Mouse (Mus musculus): ENCODE measurements around the gene Arap1.

Gene Arap1

DNA sequence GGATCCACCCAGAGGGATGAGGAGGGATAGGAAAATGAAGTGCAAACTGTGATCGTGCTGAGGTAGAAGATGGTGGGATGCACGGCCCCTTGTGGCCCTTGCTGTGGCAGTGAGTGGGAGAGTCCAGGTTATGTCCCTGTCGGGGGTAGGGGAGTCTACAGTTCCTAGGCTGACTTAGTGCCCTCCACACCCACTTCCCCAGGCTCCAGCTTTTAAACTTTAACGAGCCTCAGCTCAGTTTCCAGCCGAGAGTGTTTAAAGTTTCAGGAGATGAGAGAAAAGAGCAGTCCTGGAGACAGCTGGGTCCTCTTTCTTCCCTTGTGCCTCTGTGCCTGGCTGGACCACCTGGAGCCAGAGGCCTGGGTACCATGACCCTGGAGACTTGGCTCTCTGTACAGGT lies 20.6 kb upstream of the Arap1 start:
- no peak for DNase-seq (ENCODE audit: low spot score)

DNA sequence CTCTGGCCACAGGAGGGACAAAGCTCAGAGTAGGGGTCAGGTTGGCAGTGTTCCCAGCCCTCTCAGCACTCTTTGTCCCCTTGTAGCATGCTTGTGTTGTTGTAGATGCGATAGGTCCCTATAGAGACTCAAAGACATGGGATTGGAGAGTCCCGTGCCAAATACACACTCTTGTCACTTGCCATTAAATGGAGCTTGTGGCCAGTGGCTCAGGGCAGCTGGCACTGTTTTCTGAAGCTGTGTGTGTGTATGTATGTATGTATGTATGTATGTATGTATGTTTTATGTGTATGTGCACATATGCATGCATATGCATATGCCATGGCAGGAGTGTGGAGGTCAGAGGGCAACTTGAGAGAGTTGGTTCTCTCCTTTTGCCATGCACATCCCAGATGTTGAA lies 20.1 kb upstream of the Arap1 start:
- no peak for DNase-seq (ENCODE audit: low spot score)

DNA sequence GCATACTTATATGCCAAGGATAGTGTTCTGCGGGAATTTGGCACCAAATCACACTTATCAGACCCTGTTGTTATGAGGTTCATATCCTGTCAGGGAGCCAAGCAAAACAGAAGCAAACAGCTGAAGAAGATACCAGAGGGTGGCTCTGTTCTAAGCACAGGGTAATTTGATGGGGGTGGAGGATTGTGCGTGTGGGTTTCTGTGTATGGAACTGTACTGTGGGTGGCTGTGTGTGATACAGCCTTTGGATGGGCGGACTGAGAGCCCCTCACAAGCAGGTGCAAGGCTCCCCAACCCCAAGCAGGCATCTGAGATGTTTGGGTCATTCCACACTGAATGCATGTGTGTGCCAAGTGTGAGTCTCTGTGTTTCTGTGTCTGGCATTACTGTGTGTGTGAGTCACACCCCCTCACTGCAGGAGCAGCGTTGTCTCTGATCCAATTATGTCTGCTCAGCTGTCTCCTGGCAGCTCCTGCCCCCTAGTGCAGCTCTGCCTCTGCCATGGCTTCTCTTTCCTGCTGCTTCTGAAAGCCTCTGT lies 19.2 kb upstream of the Arap1 start:
- DNase-seq (ENCODE audit: low spot score), result peak; percentile 86

DNA sequence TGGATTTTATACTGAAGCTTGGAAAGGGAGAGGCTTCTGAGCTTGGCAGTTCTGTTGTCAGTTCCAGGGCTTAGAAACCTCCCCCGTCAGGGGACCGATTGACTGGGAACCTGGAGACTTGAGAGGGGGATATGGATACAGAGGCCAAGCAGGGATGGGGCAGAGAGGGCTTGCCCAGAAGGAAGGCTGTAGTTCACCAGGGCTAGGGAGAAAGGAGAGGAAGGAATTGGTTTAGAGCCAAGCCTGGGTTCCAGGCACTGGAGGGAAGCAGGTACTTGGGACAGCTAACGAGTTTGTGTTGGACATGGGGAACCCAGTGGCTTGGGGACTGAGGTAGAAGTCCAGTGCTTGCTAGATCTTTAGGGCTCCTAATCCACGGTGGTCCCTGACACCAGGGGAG lies 18.3 kb upstream of the Arap1 start:
- DNase-seq (ENCODE audit: low spot score), result peak; percentile 40

DNA sequence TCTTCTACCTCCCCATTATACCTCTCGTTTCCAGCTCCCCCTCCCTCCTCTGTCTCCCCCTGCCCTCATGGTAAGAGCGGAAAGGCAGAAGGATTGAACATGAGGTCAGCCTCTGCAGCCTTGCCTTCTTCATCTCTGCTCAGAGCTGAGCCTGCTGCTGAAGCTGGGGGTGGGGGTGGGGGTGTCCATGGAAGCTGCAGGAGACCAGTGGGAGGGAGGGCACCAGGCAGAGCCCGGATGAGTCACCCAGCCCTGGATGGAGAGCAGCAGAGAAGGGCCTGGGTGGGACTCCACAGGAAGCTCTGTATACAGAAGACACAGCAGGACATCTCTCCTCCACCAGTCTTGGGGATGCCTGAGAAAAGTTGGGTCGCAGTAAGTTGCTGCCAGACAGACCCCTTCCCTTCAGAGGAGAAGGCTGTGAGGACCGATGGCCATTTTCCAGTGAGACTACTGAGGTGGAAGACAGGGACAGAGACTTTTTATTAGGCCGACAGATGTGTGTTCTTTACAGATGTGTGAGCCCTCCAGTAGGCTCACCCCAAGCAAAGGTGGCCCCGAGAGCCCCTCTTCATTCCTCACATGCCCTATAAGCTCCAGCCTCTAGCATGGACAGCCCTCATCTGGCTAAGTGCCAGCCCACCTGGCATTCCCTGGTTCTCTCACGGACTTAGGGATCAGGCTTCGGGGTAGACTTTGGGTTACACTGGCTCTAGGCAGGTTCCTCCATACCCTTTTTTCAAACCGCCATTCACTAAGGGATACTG lies 17.6 kb upstream of the Arap1 start:
- DNase-seq (ENCODE audit: low spot score), result peak; percentile 67

DNA sequence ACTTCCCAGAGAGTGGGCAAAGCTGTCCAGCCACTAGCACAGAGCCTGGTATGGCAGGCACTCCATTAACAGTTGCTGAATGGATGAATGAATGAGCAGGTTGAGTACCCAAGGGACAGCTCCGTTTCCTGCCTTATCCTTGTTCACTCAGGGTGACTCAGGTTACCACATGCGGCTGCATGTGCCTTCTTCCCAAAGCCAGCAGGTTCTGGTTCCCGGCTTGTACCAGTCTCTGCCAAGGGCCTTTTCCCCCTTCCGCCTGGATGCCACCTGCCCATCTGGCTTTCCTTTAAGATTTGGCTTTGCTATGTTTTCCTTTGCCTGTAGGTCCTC lies 17.1 kb upstream of the Arap1 start:
- peak; percentile 40 for DNase-seq (ENCODE audit: low spot score)

DNA sequence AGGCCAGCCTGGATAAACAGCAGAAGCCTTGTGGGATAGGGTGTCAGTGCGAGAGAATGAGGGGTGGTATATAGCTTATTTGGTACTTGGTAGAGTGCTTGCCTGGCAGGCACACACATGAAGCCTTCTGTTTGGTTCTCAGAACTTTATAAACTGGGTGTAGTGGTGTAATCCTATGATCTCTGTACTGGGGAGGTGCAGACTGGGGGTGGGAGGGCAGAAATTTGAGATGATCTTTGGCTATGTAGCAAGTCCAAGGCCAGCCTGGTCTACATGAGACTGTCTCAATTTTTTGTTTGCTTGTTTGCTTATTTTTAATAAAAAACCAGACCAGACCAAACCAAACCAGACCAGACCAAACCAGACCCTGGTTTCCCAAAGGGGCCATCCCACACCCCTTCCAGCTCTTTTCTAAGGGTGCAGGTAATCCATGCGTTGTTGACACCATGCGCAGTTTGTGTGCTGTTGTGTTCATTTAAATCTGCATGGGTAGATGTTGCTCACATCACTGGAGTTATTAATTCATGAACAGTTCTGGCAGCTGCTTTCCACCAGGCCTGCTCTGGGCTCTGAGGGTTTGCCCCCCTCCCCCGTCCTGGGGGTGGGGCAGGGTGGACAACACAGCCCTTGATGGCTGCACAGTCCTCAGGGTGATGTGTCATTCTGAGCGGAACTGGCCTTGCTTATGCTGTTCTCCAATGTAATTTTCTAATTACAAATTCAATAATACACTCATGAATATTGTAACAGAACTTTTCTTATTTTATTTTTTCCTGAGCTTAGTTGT lies 15.6 kb upstream of the Arap1 start:
- peak; percentile 39 for DNase-seq (ENCODE audit: low spot score)

- no peak for DNase-seq (ENCODE audit: low spot score)
These were observed 12.6 kb upstream of the Arap1 start for GRCm38 (mm10) chr7:101335228-101335627.

- no peak for DNase-seq (ENCODE audit: low spot score)
These were observed 11.2 kb upstream of the Arap1 start for GRCm38 (mm10) chr7:101336686-101337085.

GRCm38 (mm10) chr7:101337401-101337800 lies 10.5 kb upstream of the Arap1 start:
- DNase-seq (ENCODE audit: low spot score), result no peak

DNA sequence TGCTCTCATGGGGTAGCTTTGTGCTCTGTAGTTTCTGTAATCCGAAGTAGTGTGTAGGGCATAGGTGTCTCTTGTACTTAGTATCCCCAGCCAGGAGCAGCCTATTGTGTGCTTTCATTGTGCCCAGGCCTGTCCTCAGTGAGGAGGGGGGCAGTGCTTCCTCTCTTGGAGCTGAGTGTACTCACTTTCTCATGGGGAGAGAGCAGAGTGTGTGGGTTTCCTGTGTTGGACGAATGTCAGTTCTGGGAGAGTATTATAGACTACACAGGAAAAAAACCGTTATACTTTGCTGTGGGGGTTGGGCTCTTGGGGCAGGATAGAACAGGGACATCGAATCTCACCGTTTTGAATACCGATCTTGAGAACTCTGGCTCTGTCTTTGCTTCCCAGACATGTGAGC lies 6.5 kb upstream of the Arap1 start:
- DNase-seq (ENCODE audit: low spot score), result no peak

GRCm38 (mm10) chr7:101343135-101343534 lies 4.7 kb upstream of the Arap1 start:
- DNase-seq (ENCODE audit: low spot score), result no peak

DNA sequence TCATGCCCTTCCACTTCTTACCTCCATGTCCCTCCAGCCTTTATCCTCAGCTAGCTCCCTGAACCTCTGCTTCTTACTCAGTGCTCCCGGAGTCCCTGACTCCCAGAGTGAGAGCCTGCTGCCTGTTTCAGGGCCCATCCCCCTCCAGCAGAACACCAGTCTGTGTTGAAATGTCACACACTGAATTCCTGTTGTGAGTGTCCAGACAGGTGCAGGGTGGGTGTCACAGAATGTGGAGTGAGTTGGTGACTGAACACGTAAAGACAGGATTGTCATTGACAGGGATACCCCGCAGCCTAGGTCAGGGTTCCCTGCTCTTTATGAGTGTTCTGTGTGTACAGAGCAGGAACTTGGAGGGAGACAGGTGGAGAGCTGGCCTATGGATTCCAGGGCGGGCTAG lies 3.0 kb upstream of the Arap1 start:
- DNase-seq (ENCODE audit: low spot score), result no peak

DNA sequence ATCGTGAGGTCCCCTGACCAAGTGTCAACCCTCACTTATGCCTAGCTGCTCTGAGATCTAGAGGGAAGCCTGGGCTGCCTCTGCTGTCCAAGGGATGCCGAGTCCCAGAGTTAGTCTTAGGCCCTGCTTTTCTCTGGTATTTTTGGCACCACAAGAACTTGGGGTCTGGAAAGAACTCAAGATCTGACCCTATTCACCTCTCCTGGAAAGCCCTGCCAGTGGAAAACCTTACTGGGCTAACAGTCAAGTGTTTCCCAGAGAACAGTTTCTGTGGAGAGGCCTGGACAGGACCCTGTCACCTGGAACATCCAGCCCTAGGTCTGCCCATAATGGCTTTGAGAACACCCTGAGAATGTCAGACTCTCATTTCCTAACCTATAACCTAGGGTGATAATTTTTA lies 876 bp upstream of the Arap1 start:
- DNase-seq (ENCODE audit: low spot score), result no peak

GRCm38 (mm10) chr7:101348312-101348711 lies 445 bp downstream of the Arap1 start:
- DNase-seq (ENCODE audit: low spot score), result no peak

DNA sequence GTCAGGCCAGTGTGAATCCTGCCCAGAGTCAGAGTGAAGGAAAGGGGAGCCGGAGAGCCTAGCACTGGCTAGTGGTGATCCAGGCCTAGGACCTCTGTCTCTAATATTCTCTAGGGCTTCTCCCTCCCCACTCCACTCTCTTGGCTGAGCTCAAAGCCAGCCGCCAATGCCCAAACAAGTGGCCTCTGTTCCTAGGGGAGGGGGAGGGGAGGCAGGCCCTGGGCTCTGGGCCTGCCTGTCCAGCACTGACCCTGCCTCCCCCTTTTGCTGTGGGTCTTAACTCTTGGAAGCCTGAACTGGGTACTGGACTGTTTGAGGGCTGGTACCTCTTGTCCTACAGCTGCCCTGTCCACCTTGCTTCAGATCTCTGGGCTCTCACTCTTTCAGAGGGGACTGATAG lies 2.0 kb downstream of the Arap1 start:
- peak; percentile 36 for DNase-seq (ENCODE audit: low spot score)

DNA sequence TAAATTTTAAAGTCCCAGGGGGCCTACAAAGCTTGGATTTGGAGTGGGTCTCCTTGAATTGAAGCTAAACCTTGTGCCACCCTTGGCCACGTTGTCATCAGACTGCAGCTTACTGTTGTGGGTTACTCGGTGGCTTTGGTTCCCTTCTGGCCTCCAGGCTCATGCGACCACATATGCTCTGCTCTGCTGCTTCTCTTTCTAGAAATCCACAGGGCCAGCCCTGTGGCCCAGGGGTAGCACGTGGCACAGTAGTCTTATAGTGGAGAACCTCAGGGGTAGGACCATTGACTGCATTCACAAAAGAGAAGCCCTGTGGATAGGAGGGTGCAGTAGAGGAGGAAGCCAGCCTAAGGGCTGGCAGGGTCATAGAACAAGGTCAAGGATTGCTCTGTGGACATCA lies 4.5 kb downstream of the Arap1 start:
- DNase-seq (ENCODE audit: low spot score), result no peak

GRCm38 (mm10) chr7:101354423-101354822 lies 6.6 kb downstream of the Arap1 start:
- DNase-seq (ENCODE audit: low spot score), result no peak

DNA sequence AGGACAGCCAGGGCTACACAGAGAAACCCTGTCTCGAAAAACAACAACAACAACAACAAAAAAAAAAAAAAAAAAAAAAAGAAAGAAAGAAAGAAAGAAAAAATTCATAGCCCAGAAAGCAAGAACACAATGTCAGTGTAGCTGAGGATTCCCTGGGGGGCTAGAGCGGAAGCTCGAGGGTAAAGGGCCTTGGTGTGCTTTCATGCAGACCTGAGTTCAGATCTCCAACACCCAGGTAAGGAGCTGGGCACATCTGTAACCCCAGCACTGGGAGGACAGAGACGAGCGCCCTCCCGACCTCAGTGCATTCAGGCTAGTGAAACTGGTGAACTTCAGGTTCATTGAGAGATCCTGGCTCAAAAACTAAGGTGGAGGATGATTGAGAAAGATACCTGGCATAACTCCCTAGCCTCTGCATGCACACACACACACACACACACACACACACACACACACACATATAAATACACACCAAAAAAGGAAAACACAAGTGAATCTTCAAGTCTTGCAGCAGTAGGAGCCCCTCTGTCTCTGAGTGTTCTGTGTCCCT lies 7.8 kb downstream of the Arap1 start:
- DNase-seq (ENCODE audit: low spot score), result no peak

DNA sequence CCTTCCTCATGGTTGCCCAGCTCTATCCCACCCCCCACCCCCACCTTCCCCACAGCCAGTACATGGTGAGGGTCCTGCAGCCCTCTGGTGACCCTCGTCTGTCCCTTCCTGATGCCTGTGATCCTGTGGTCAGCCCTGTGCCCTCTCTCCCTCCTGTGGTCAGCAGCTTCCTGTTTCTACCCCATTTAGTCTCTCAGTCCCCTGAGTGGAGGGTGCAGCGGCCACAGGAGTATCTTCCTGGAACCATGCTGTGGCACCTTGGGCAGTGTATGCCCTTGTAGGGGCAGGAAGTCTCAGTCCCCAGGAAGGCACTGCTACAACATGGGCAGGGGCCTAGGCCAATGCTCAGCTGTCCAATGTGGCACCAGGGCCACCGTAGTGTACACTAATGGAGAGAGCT lies 9.0 kb downstream of the Arap1 start:
- DNase-seq (ENCODE audit: low spot score), result no peak

DNA sequence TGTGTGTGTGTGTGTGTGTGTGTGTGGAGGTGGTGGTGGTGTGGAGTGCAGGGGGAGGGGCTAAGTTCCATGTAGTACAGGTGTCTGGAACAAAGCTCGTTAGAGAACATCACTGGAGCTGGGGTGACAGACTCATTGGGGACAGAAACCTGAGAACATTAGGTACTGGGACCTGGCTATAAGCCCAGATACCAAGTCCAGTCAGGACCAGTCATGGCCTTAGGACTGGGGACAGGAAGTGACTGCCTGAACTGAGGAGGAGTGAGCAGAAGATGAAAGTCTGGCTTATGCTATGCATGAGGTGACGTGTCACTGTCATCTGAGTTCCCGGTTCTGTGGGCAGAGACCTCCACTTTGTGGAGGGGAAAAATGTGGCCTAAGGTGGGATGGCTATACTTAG lies 12.5 kb downstream of the Arap1 start:
- no peak for DNase-seq (ENCODE audit: low spot score)

DNA sequence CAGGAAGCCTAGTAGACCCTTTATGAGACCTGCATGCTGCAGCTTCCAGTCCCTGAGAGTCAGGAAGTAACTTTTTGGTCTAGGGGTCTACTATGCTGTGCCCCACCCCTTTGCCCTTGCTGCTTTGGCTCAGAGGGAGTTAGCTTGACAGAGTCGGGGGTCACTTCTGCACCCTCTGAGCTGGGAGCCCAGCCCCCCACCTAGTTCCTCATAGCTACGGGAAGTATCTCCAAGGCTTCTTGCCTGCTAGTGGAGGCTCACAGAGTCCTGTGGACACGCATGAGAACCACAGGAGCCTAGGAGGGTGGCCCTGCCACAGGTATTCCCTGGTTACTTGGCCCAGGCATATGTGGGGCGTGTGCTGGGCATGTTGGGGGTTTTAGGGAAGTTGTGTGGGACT lies 13.2 kb downstream of the Arap1 start:
- no peak for DNase-seq (ENCODE audit: low spot score)

GRCm38 (mm10) chr7:101361767-101362166 lies 13.9 kb downstream of the Arap1 start:
- DNase-seq (ENCODE audit: low spot score), result no peak
